ENCODE assay signal across 18 mouse cellular contexts in the genomic region with DNA sequence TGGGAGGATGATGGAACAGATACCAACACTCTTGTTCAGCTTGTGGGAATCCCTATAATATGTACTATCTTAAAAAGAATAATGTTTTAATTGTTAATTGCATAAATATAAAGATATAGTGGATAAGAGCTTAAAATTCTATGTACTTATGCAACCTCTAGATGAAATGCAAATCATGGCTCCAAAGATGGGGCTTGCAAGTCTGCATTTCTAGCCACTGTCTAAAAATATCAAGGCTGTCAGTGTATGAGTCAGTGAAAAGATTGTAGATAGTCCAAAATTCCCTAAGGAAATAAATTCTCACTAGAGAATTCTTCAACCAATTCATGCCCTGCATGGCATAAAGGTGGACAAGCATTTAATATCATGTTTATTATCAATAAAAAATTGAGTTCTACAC.
"Had no signal": no experiment of that assay in that cellular context is flagged by ENCODE, and none has a peak within 500 bp of the region (broad histone marks: within the 10 kb centered on the region; RNA-seq: fewer than 3 reads in every experiment).

No protein-coding gene starts in this region.

- H3K4me1 ChIP-seq: midbrain, embryonic 10.5 days; midbrain, embryonic 12.5 days; neural tube, embryonic 13.5 days; neural tube, embryonic 15.5 days; stomach, embryonic 15.5 days had no signal

- H3K9me3 ChIP-seq: midbrain, embryonic 10.5 days; midbrain, embryonic 12.5 days; neural tube, embryonic 13.5 days; neural tube, embryonic 15.5 days; stomach, embryonic 15.5 days had no signal

- H3K27ac ChIP-seq: midbrain, embryonic 10.5 days; midbrain, embryonic 12.5 days; neural tube, embryonic 13.5 days; neural tube, embryonic 15.5 days; stomach, embryonic 15.5 days; stomach, postnatal 0 days had no signal

- H3K36me3 ChIP-seq: midbrain, embryonic 10.5 days; midbrain, embryonic 12.5 days; neural tube, embryonic 13.5 days; neural tube, embryonic 15.5 days; stomach, embryonic 15.5 days had no signal

- DNase-seq: lung, adult 18-20 months; lung, postnatal 10 days; lung, postnatal 4 days; midbrain, embryonic 14.5 days; retina, postnatal 1 day; right cerebral cortex, postnatal 14 days; right cerebral cortex, postnatal 4 days; thymus, adult 18-20 months; thymus, postnatal 14 days; thymus, postnatal 36 days had no signal

- ATAC-seq: midbrain, embryonic 16.5 days had no signal

- H3K4me3 ChIP-seq: midbrain, embryonic 10.5 days; midbrain, embryonic 12.5 days; myocyte; neural tube, embryonic 13.5 days; neural tube, embryonic 15.5 days; stomach, embryonic 15.5 days had no signal

- H3K27me3 ChIP-seq: midbrain, embryonic 12.5 days; neural tube, embryonic 13.5 days; neural tube, embryonic 15.5 days; stomach, embryonic 15.5 days had no signal
